Mouse (Mus musculus): ENCODE measurements around the gene Shox2.

The Shox2 gene

DNA sequence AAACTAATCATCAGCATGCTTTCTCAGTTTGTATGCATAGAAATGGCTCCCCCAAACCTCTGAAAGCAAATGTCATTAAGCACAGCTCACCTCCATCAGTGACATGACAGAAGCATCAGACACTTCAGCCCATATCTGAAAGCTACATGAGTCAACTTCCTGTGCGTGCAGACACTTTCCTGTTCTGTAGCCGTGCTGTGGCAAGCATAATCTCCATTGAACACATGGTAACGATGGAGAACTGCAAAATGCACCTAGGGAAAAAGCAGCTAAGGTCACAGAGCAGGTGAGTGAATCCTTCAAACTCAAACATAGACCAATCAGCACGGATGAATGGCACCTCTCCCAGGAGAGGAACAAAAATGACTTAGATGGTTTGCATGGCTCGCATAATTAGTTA is 21.6 kb downstream of the Shox2 start:
- DNase-seq = no peak

DNA sequence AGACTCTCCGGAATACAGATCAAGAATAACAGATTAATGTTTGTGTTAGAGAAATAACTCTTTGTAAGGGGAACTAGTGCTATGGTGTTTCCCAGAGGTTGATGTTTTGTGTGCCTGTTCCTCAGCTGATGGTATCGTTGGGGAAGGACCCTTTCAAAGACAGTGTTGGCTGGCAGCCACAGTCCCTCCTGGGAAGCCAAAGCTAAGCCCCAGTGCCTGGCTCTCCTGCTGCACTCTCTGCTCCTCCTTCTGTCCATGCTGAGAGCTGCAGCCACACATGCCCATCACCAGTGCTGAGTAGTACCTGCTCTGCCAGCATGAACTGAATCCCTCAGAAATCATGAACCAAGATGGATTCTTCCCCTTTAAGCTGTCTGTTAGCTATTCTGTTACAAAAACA is 26.4 kb downstream of the Shox2 start:
- DNase-seq = no peak

DNA sequence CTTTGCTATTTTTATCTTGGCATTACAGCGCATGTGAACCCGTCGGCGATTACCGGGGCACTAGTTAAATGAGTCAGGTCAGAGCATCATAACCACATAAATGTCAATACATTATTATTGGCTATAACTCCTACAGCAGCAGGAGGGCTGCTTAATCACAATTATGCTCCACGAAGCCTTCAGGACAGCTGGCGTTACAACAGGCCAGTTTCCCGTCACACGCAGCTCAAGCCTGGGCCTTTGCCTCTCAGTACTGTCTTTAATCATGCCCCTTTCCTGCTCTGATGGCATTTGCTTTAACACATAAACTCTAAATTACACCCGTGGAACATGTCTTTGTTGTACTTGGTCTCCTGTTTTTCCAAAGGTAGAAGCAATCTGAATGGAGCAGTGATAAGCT is 41.9 kb downstream of the Shox2 start:
- DNase-seq = no peak

DNA sequence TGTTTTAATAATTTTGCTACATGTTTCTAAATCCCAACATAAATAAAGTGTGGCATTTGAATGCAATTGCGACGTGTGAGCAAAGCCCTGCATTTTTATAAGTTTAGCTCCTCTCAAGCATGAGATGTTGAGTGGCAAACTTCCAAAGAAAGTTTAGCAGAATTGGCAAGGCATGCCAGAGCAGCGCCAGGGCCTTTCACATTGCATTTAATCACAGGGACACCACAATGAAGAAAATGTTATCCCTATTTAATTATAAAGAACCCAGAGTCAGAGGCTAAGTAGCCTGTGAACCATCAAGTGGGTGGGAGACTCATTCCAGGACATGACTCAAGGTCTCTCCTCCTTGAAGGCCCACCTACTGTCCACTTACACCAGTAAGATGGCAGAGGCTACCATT is 59.1 kb downstream of the Shox2 start:
- DNase-seq = no peak

Measured in kidney, adult 18-20 months (tissue).